Mouse (Mus musculus) frontal cortex, postnatal 25 days (tissue): ENCODE data around the gene Msi2.

Experiments
- DNase-seq, 2 experiments: peaks; one replicate each; pipeline ENCODE4 v3.0.0; 2022; ENCODE audit warnings: low spot score in 2 of 2

The Msi2 gene

GRCm38 (mm10) chr11:88676597-88676996, 41.7 kb downstream of the Msi2 start:
- DNase-seq, result no peak

GRCm38 (mm10) chr11:88675526-88676353, 42.6 kb downstream of the Msi2 start:
- no peak for DNase-seq

GRCm38 (mm10) chr11:88674075-88674474, 44.2 kb downstream of the Msi2 start:
- DNase-seq, result no peak

- DNase-seq, result no peak
Measured at GRCm38 (mm10) chr11:88670925-88671324, 47.4 kb downstream of the Msi2 start.

GRCm38 (mm10) chr11:88669106-88669505, 49.2 kb downstream of the Msi2 start:
- DNase-seq, result no peak

GRCm38 (mm10) chr11:88668345-88668744, 50.0 kb downstream of the Msi2 start:
- no peak for DNase-seq

- no peak for DNase-seq
Measured at GRCm38 (mm10) chr11:88665799-88666198, 52.5 kb downstream of the Msi2 start.

GRCm38 (mm10) chr11:88661444-88662180, 56.7 kb downstream of the Msi2 start:
- DNase-seq, result no peak

GRCm38 (mm10) chr11:88660404-88660803, 57.9 kb downstream of the Msi2 start:
- DNase-seq, result no peak

- DNase-seq, result no peak
Measured at GRCm38 (mm10) chr11:88658926-88659325, 59.4 kb downstream of the Msi2 start.

- no peak for DNase-seq
Measured at GRCm38 (mm10) chr11:88655786-88656185, 62.5 kb downstream of the Msi2 start.

GRCm38 (mm10) chr11:88655214-88655566, 63.1 kb downstream of the Msi2 start:
- no peak for DNase-seq

GRCm38 (mm10) chr11:88654391-88655213, 63.7 kb downstream of the Msi2 start:
- no peak for DNase-seq

GRCm38 (mm10) chr11:88650275-88650674, 68.0 kb downstream of the Msi2 start:
- DNase-seq, result peak in 1 of 2 experiments; percentile 25

- no peak for DNase-seq
Measured at GRCm38 (mm10) chr11:88649009-88649408, 69.3 kb downstream of the Msi2 start.

- DNase-seq, result no peak
Measured at GRCm38 (mm10) chr11:88648407-88648806, 69.9 kb downstream of the Msi2 start.

- no peak for DNase-seq
Measured at GRCm38 (mm10) chr11:88646493-88646892, 71.8 kb downstream of the Msi2 start.

- no peak for DNase-seq
Measured at GRCm38 (mm10) chr11:88645821-88646220, 72.5 kb downstream of the Msi2 start.

GRCm38 (mm10) chr11:88644719-88645118, 73.6 kb downstream of the Msi2 start:
- DNase-seq, result no peak

GRCm38 (mm10) chr11:88639862-88640261, 78.5 kb downstream of the Msi2 start:
- no peak for DNase-seq

GRCm38 (mm10) chr11:88638936-88639542, 79.3 kb downstream of the Msi2 start:
- DNase-seq, result no peak

GRCm38 (mm10) chr11:88638254-88638653, 80.1 kb downstream of the Msi2 start:
- DNase-seq, result no peak
